Mouse (Mus musculus) left cerebral cortex, adult 2 months (tissue): ENCODE data around the gene Unc5b. TPM values are rescaled to one million over a fixed set of nuclear protein-coding genes. Genes with fewer than 3 reads are reported as not detected.
"Not testable (repeated sequence)": the region's sequence is repeated elsewhere in the genome, so short reads cannot be mapped to it uniquely, and the experiment has no call there.

ENCODE experiments used
- DNase-seq, 2 experiments: peaks; one replicate each; pipeline ENCODE4 v3.0.0; 2021 to 2022; ENCODE audit warnings: low spot score in 2 of 2, mixed read lengths in 1 of 2; ENCODE audit errors: extremely low spot score in 1 of 2
- H3K27ac ChIP-seq: fragments of 200-600 bp; 2 replicates; pipeline ENCODE4 v1.8.1; 2022
- H3K4me3 ChIP-seq: fragments of 200-600 bp; 2 replicates; pipeline ENCODE4 v1.8.1; 2022
- CTCF ChIP-seq: fragments of 200-600 bp; IDR thresholded peaks from 2 replicates; pipeline ENCODE4 v1.8.1; 2022; ENCODE audit warnings: antibody characterized with exemption, mild to moderate bottlenecking, moderate library complexity
- intact Hi-C: fragments of 180-260 bp; cut with DNase I; formaldehyde crosslinking; loops from one replicate; pipeline ENCODE4 v1.15.1; 2025
- total RNA-seq, 2 experiments: library from RNA; stranded (reverse); gene quantifications; 2 replicates each; pipeline ENCODE4 v1.2.3; 2021

Unc5b gene
- total RNA-seq, 2 experiments from 2014 or later, result 9.0 to 10.3 TPM

- no peak for DNase-seq
- no peak for TF ChIP-seq CTCF
- H3K4me3 ChIP-seq, result no peak overlapping the region
- H3K27ac ChIP-seq, result no peak overlapping the region
- intact Hi-C loops, result no loop called here
Observed at GRCm38 (mm10) chr10:60743681-60744080, 87.7 kb downstream of the Unc5b start.

DNA sequence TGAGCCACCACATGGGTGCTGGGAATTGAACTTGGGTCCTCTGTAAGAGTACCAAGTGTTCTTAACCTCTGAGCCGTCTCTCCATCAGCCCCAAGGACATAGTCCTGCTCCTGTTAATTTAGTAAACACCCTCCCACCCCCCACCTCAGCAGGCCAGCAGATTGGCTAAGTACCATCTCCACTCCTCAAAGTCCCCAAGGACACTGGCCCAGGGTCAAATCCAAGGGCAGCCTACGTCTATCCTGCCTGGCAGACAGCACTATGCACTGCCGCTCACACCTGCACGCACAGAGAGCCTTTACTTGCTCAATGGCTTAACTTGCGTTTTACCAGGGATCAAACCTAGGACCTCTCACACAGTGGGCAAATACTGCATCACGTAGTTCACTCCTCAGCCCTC lies 88.4 kb downstream of the Unc5b start:
- H3K27ac ChIP-seq, result no peak overlapping the region
- no peak for DNase-seq
- no peak overlapping the region for H3K4me3 ChIP-seq
- intact Hi-C loops, result no loop called here
- no peak for TF ChIP-seq CTCF

GRCm38 (mm10) chr10:60742296-60742695 lies 89.1 kb downstream of the Unc5b start:
- H3K27ac ChIP-seq, H3K4me3 ChIP-seq, DNase-seq, intact Hi-C loops: not testable (repeated sequence)

DNA sequence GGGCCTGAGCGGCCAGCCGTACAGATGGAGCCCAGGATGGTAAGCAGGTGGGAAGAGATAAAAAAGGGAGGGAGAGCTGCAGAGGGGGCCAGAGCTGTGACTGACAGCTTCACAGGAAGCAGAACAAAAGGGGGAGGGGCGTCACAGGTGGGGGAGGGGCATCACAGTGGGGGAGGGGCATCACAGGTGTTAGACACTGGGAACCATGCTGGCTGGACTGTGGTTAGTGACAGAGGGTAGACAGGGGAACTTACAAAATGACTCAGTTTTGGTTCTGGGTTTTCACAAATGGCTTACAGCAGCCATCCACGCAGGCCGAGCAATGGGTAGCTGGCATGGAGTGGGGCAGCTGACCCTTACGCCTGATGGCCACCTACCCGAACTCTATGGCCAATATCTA lies 89.9 kb downstream of the Unc5b start:
- intact Hi-C loops, result no loop called here

DNA sequence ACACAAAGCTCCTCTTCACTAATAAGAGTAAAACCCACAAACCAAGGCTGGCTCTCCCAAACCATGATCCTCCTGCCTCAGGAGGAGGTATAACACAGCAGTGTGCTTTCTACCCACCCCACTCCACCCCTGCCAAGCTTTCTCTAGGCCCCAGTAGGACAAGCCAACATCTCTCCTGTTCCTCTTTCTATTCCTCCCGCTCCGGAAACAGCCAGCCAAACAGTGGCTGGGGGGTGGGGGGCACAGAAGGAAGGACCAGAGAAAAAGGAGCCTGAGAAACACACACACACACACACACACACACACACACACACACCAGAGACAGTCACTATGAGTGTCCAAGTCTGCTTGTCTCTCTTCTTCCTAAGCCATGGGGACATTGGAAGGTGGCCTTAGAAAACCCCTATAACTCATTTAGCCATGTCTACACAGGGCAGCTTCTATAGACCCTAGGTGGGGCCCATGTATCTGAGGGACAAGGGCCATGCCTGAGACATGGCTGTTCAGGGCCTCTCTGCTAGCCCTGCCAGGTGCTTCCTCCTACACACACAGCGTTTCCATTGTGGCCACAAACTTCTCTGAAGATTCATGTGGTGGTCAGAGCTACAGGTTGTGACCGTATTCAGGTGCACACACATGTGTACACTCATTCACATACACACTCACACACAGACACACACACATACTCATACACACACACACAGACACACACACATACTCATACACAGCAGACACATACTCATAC lies 91.6 kb downstream of the Unc5b start:
- intact Hi-C loops, result no loop called here
- DNase-seq, result no peak
- Histone ChIP-seq H3K27ac (no peak overlapping the region), H3K4me3 (no peak overlapping the region)
- TF ChIP-seq CTCF, result no peak

More for the DNA sequence above, 89.9 kb downstream of the Unc5b start:
- no peak for TF ChIP-seq CTCF
- H3K27ac ChIP-seq, result no peak overlapping the region
- no peak overlapping the region for H3K4me3 ChIP-seq
- no peak for DNase-seq

DNA sequence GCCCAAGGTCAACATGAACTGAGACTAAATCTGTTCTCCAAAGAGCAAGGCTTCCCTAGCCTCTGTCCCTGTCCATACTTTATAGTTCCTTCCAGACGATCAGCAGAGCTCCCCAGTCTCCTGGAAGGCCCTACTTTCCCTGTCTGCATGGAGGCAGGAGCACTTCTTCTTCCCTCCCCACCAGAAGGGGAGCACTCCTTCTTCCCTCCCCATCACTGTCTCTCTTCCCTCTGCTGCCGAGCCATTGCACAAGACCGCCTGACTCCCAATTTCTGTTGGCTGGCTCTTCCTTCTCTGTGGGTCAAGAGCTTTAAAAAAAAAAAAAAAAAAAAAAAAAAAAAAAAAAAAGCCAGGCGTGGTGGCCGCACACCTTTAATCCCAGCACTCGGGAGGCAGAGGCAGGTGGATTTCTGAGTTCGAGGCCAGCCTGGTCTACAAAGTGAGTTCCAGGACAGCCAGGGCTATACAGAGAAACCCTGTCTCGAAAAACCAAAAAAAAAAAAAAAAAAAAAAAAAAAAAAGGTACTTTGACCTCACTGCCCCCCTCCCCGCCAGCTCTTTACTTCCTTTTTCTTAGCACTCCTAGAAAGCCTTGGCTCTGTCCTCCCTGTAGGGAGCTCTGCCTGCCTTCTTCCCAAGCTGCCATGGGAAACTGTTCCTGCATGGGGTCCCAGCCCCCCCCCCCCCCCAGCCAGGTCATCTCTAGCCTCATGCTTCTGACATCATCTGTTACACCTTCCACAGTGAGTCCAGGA lies 93.3 kb downstream of the Unc5b start:
- intact Hi-C loops, result no loop called here
- Histone ChIP-seq H3K4me3 (no peak overlapping the region), H3K27ac (no peak overlapping the region)
- DNase-seq, result no peak
- no peak for TF ChIP-seq CTCF

- intact Hi-C loops, result no loop called here
- DNase-seq, result no peak
- no peak overlapping the region for H3K4me3 ChIP-seq
- no peak overlapping the region for H3K27ac ChIP-seq
- TF ChIP-seq CTCF, result no peak
Observed at GRCm38 (mm10) chr10:60737169-60737728, 94.1 kb downstream of the Unc5b start.

DNA sequence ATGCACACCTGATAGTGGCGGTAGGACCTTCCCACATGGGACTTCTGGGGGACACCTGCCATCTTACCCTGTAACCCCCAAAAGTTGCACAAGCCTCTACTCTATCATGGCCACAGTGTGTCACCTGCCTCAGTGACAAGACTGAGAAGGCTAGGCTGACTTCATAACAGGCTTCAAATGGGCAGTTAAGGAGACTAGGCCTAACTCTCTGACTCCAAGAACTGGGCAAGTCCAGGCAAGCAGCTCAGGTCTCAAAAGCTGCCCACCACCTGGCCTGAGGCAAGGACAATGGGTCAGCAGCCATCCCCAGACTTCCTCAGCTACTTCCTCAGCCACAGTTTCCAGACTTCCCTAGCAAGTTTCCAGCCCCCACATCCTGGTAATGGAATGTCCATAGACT lies 95.6 kb downstream of the Unc5b start:
- H3K27ac ChIP-seq, result no peak overlapping the region
- no peak for TF ChIP-seq CTCF
- no peak for DNase-seq
- intact Hi-C loops, result no loop called here
- no peak overlapping the region for H3K4me3 ChIP-seq

DNA sequence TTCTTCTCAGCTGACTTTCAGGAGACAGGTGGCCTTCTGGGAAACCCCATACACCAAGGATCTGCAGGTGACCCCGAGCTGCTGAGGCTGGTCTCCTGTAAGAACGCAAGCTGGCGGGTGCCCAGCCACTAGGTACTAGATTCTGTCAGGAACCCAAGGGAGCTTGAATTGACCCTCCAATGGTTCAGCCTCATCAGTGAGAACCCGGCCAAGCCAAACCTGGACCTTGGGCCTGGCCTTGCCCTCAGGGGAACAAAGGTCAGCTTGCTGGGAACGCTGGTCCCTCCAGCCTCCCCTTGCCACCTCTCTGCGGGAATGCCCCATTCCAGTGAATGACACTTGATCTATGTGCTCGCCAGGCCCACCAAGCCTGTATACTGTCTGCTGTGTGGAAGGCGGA lies 97.9 kb downstream of the Unc5b start:
- intact Hi-C loops, result no loop called here
- no peak overlapping the region for H3K27ac ChIP-seq
- DNase-seq, result no peak
- no peak overlapping the region for H3K4me3 ChIP-seq
- no peak for TF ChIP-seq CTCF

DNA sequence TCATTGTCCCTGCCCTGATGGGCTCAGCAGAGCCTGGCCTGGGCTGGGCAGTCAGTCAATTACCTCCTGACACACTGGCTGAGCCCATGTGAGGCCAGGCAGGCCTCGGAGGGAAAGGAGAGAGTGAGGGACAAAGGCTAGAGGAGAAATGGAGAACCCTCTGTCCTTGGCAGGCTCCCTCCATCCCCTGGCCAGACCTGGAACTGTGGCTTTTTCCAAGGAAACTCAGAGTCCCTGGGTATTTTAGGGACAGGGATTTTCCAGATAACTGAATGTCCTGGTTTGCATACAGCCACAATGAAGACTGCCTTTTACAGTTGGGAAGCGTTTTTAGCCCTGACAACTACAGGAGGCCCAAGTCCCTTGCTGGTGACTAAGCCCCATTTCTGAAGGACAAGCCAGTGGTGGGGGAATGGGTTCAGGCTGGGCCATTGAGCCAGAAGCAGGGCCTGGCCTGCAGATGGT lies 99.0 kb downstream of the Unc5b start:
- no peak overlapping the region for H3K4me3 ChIP-seq
- no peak overlapping the region for H3K27ac ChIP-seq
- DNase-seq, result no peak
- TF ChIP-seq CTCF, result no peak; the same call in 1 of the 2 replicates
- intact Hi-C loops, result no loop called here

- TF ChIP-seq CTCF, result no peak
- no peak overlapping the region for H3K27ac ChIP-seq
- no peak overlapping the region for H3K4me3 ChIP-seq
- DNase-seq, result no peak
- intact Hi-C loops, result no loop called here
Observed at GRCm38 (mm10) chr10:60731742-60732141, 99.6 kb downstream of the Unc5b start.

DNA sequence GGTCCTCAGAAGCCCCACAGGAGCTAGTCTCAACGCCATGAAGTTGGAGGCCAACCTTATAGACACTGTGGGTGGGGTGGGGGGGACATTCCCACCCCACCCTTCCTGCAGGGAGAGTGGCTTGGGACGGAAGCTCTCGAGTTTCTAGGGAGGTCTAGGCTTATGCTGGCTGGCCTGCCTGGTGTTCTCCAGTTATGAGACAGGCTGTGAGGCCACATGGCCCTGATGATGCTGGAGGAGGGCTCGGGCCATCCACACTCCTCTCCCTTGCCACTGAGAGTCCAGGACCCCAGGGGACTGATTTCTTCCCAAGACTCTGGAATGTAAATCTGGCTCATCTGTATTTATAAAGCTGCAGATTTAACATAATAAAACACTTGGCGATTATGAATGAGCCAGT lies 104.1 kb downstream of the Unc5b start:
- no peak overlapping the region for H3K4me3 ChIP-seq
- intact Hi-C loops, result no loop called here
- TF ChIP-seq CTCF, result no peak
- no peak overlapping the region for H3K27ac ChIP-seq
- no peak for DNase-seq
